Mouse (Mus musculus) MEL (cell line): ENCODE results near the gene Col18a1. TPM values are rescaled to one million over a fixed set of nuclear protein-coding genes. Genes with fewer than 3 reads are reported as not detected.

Experiments used
- DNase-seq: peaks from one replicate; pipeline ENCODE4 v3.0.0; 2011; ENCODE audit warnings: low read depth, low spot score
- H3K27ac ChIP-seq: 2 replicates; pipeline ENCODE4 v1.5.1; 2012; ENCODE audit warnings: low read depth, mild to moderate bottlenecking, control low read depth, low read length, moderate library complexity; ENCODE audit not compliant: control insufficient read depth
- H3K27me3 ChIP-seq, 2 experiments: fragments of 150-350 bp in 1 of 2; sonication (generic) in 1 of 2; 2 replicates each; pipeline ENCODE4 v1.6.1; 2012; ENCODE audit warnings: low read length in 2 of 2, mild to moderate bottlenecking in 2 of 2, improper control_type of control experiment in 1 of 2, moderate library complexity in 1 of 2; ENCODE audit not compliant: insufficient read depth in 2 of 2, control insufficient read depth in 1 of 2
- H3K36me3 ChIP-seq, 2 experiments: 2 replicates each; pipeline ENCODE4 v1.6.1; 2012 to 2014; ENCODE audit warnings: low read length in 2 of 2, improper control_type of control experiment in 1 of 2, inconsistent platforms in 1 of 2, mild to moderate bottlenecking in 1 of 2; ENCODE audit not compliant: insufficient read depth in 2 of 2, control insufficient read depth in 1 of 2
- H3K4me1 ChIP-seq, 2 experiments: fragments of 150-350 bp in 1 of 2; sonication (generic) in 1 of 2; 2 replicates each; pipeline ENCODE4 v1.6.1; 2012; ENCODE audit warnings: low read length in 2 of 2, improper control_type of control experiment in 1 of 2, mild to moderate bottlenecking in 1 of 2; ENCODE audit not compliant: insufficient read depth in 2 of 2, control insufficient read depth in 1 of 2
- H3K4me3 ChIP-seq, 2 experiments: fragments of 150-350 bp in 1 of 2; sonication (generic) in 1 of 2; 2 replicates each; pipeline ENCODE4 v1.5.1; 2012; ENCODE audit warnings: low read depth in 2 of 2, low read length in 2 of 2, mild to moderate bottlenecking in 2 of 2, moderate library complexity in 2 of 2, control low read depth in 1 of 2, improper control_type of control experiment in 1 of 2; ENCODE audit not compliant: control insufficient read depth in 1 of 2, insufficient read depth in 1 of 2
- H3K79me2 ChIP-seq: 2 replicates; pipeline ENCODE4 v1.6.1; 2012; ENCODE audit warnings: mild to moderate bottlenecking, low read length, moderate library complexity; ENCODE audit not compliant: control insufficient read depth, poor library complexity, insufficient read depth
- H3K9ac ChIP-seq: 2 replicates; pipeline ENCODE4 v1.6.1; 2012; ENCODE audit warnings: low read depth, mild to moderate bottlenecking, control low read depth, low read length, moderate library complexity; ENCODE audit not compliant: control insufficient read depth, poor library complexity, severe bottlenecking
- H3K9me3 ChIP-seq: fragments of 150-350 bp; sonication (generic); replicated peaks from 2 replicates; pipeline ENCODE4 v1.6.1; 2012; ENCODE audit warnings: mild to moderate bottlenecking, low read length, improper control_type of control experiment, moderate library complexity; ENCODE audit not compliant: insufficient read depth
- ETS1 ChIP-seq: IDR thresholded peaks from 2 replicates; pipeline ENCODE4 v1.6.1; 2012; ENCODE audit warnings: low read depth, mild to moderate bottlenecking, inconsistent platforms, low read length, improper control_type of control experiment, moderate library complexity
- GABPA ChIP-seq: IDR thresholded peaks from 2 replicates; pipeline ENCODE4 v1.6.1; 2012; ENCODE audit warnings: low read depth, mild to moderate bottlenecking, inconsistent platforms, low read length, improper control_type of control experiment, moderate library complexity
- KAT2A ChIP-seq: conservative IDR thresholded peaks from 2 replicates; pipeline ENCODE4 v1.6.1; 2012; ENCODE audit warnings: low read depth, low read length, improper control_type of control experiment, inconsistent platforms
- MAFK ChIP-seq: IDR thresholded peaks from 2 replicates; pipeline ENCODE4 v1.6.1; 2011; ENCODE audit warnings: low read depth, mild to moderate bottlenecking, low read length, improper control_type of control experiment, borderline replicate concordance
- MYC ChIP-seq: IDR thresholded peaks from 2 replicates; pipeline ENCODE4 v1.6.1; 2011; ENCODE audit warnings: low read depth, mild to moderate bottlenecking, low read length, improper control_type of control experiment, moderate library complexity
- NELFE ChIP-seq: IDR thresholded peaks from 2 replicates; pipeline ENCODE4 v1.6.1; 2011; ENCODE audit warnings: low read depth, low read length, improper control_type of control experiment
- POLR2A ChIP-seq, 2 experiments: IDR thresholded peaks; 2 replicates each; pipeline ENCODE4 v1.6.1; 2011 to 2012; ENCODE audit warnings: low read length in 2 of 2, mild to moderate bottlenecking in 2 of 2, control low read depth in 1 of 2, improper control_type of control experiment in 1 of 2, low read depth in 1 of 2, moderate library complexity in 1 of 2; ENCODE audit not compliant: control insufficient read depth in 1 of 2, insufficient read depth in 1 of 2, poor library complexity in 1 of 2
- POLR2AphosphoS5 ChIP-seq: IDR thresholded peaks from 2 replicates; pipeline ENCODE4 v1.6.1; 2012; ENCODE audit warnings: low read depth, borderline replicate concordance, mild to moderate bottlenecking, inconsistent platforms, low read length, moderate library complexity, mixed read lengths
- SMC3 ChIP-seq: IDR thresholded peaks from 2 replicates; pipeline ENCODE4 v1.6.1; 2011; ENCODE audit warnings: low read depth, low read length, improper control_type of control experiment
- TAL1 ChIP-seq: IDR thresholded peaks from 2 replicates; pipeline ENCODE4 v1.6.1; 2012; ENCODE audit warnings: mild to moderate bottlenecking, inconsistent platforms, low read length, moderate library complexity, mixed read lengths
- ZC3H11A ChIP-seq: IDR thresholded peaks from 2 replicates; pipeline ENCODE4 v1.6.1; 2012; ENCODE audit warnings: low read depth, mild to moderate bottlenecking, inconsistent platforms, low read length, improper control_type of control experiment
- ZKSCAN1 ChIP-seq: IDR thresholded peaks from 2 replicates; pipeline ENCODE4 v1.6.1; 2012; ENCODE audit warnings: low read depth, mild to moderate bottlenecking, inconsistent platforms, low read length, improper control_type of control experiment, moderate library complexity
- polyA plus RNA-seq, 2 experiments: library from polyadenylated mRNA; stranded (reverse) in 1 of 2; unstranded in 1 of 2; fragments of >175 nt in 1 of 2; fragments of >200 nt in 1 of 2; gene quantifications; 2 replicates each; pipeline versions ENCODE4 v1.2.1 to v1.2.4; 2012; ENCODE audit warnings: low replicate concordance in 2 of 2, low read depth in 1 of 2; ENCODE audit not compliant: insufficient read length in 2 of 2, insufficient read depth in 1 of 2, missing spikeins in 1 of 2
- total RNA-seq: library from RNA; depleted of rRNA; stranded (reverse); fragments of 300-350 nt; gene quantifications from 2 replicates; pipeline ENCODE4 v1.2.3, GENCODE M21; 2012

Col18a1 gene
- total and polyA plus RNA-seq, 3 experiments = 0.46 to 1.3 TPM; not detected in 1

DNA sequence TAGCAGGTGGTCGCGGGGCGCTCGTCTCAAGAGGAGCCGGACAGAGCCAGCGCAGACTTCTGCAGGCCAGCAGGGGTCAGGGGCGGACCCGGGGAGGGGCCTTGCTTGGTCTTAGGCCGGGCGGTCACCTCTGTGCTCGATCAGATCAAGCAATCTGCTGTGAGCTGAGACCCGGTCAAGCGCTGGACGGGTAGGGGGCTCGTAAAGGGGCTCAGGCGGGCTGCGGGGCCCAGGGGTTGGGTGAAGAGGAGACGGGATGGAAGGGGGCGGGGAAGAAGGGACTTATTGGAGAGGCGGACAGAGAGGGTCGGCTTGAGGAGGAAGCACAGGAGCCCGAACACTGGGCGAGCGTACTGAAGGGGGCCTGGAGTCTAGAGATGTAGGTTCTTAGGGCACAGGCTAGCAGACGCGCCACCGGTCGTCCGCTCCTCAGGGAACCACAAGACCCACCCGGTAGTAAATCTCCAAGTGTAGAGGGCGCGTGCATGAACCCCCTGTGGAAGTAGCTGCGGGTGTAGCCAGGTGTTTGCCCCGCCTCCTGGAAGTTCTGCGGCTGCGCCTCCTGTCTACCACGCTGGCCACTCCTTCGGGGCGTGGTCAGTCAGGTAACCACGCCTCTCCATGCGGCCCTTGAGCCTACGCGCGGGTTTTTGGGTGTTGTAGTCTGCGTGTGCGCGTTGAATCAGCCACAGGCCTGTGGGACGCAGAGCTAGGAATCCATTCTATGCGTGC, 133.6 kb downstream of the Col18a1 start (continued):
- peak; percentile 69 to 90; a peak in 3 of 4 replicates for TF ChIP-seq POLR2A (IDR thresholded peaks at IDR 0.05; ENCODE audit: control insufficient read depth in 1 of 2, insufficient read depth in 1 of 2, low read depth in 1 of 2, low read length in 2 of 2, poor library complexity in 1 of 2)
- no peak for TF ChIP-seq ZKSCAN1
- TF ChIP-seq SMC3 = no peak
- no peak for TF ChIP-seq MYC
- TF ChIP-seq, all 39 proteins: peak for 12

DNA sequence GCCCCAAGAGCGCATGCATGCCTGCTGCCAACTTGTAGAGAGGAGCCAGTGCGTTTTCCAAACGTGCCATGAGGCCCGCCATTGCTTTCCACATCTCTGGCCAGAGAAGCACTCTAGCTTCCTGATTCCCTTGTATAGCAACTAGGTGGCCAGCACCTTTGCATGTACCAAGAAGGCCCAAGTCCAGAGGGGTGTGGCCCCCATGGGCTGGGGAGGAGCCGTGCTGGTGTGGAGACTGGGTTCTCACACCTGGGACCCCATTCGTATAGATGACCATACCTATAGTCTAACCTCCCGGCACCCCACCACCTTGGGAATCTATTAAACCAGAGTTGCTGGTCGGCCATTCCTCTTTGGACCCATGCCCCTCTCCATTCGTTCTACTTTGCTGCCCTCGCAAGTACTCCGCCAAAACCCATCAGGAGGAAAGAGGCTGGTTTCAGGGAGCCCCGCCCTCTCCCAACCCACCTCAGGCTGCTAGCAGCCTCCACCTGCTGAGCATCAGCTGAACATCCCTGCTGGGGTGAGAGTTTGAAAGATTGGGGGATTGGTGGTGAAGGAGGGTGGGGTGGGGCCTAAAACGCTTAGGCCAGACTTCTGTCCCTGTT, 134.5 kb downstream of the Col18a1 start, which contains the start of gene Slc19a1:
Gene Slc19a1, plus strand, starts transcription at position 474 of the 608 bp plus-strand sequence.
- no peak for TF ChIP-seq ETS1
- no peak for TF ChIP-seq MAFK
- TF ChIP-seq POLR2AphosphoS5 = no peak
- TF ChIP-seq NELFE = no peak
- TF ChIP-seq ZKSCAN1 = no peak
- no peak for TF ChIP-seq KAT2A

GRCm38 (mm10) chr10:77030666-77031065, 135.7 kb downstream of the Col18a1 start:
- H3K79me2 ChIP-seq = peaks cover 26% of the 10 kb centered on the region
- H3K36me3 ChIP-seq = peaks cover 0 to 11% of the 10 kb centered on the region in 2 experiments; a peak in 2 of 4 replicates
- H3K9ac ChIP-seq = no peak overlapping the region
- H3K27me3 ChIP-seq = peaks cover 0 to 4% of the 10 kb centered on the region in 2 experiments; a peak in 1 of 4 replicates
- H3K4me1 ChIP-seq = peaks cover 0 to 14% of the 10 kb centered on the region in 2 experiments; a peak in 3 of 4 replicates
- H3K27ac ChIP-seq = no peak overlapping the region
- no peaks in the 10 kb centered on the region for H3K9me3 ChIP-seq
- peak; percentile 43 for DNase-seq
- no peak for TF ChIP-seq TAL1
- no peak for TF ChIP-seq ZC3H11A
- no peak for TF ChIP-seq ZKSCAN1
- no peak for TF ChIP-seq GABPA
- TF ChIP-seq MAFK = no peak
- no peak overlapping the region for H3K4me3 ChIP-seq

More for the DNA sequence above, 134.5 kb downstream of the Col18a1 start, which contains the start of gene Slc19a1:
- no peak for DNase-seq
- H3K4me1 ChIP-seq = peaks cover 0 to 14% of the 10 kb centered on the region in 2 experiments; a peak in 3 of 4 replicates
- no peaks in the 10 kb centered on the region for H3K9me3 ChIP-seq
- peak within 1 kb of the TSS; percentile 83 for H3K9ac ChIP-seq
- peaks cover 0 to 13% of the 10 kb centered on the region in 2 experiments; a peak in 2 of 4 replicates for H3K36me3 ChIP-seq
- peak within 1 kb of the TSS; percentile 75 to 79 for H3K4me3 ChIP-seq
- H3K27ac ChIP-seq = peak within 1 kb of the TSS; percentile 54
- peaks cover 38% of the 10 kb centered on the region for H3K79me2 ChIP-seq
- peaks cover 0 to 4% of the 10 kb centered on the region in 2 experiments; a peak in 1 of 4 replicates for H3K27me3 ChIP-seq
